Mouse (Mus musculus) lung, postnatal 36 days (tissue): ENCODE results near the gene 2310057M21Rik.

Experiments
- DNase-seq: peaks from one replicate; pipeline ENCODE4 v3.0.0; 2022; ENCODE audit warnings: mixed read lengths

2310057M21Rik gene

GRCm38 (mm10) chr7:131318340-131318739, 44.2 kb downstream of the 2310057M21Rik start:
- DNase-seq, result no peak

GRCm38 (mm10) chr7:131317587-131317986, 45.0 kb downstream of the 2310057M21Rik start:
- no peak for DNase-seq

GRCm38 (mm10) chr7:131314493-131314892, 48.1 kb downstream of the 2310057M21Rik start:
- no peak for DNase-seq

- DNase-seq, result peak; percentile 10
Measured at GRCm38 (mm10) chr7:131306733-131307132, 55.8 kb downstream of the 2310057M21Rik start.

GRCm38 (mm10) chr7:131303340-131303739, 59.2 kb downstream of the 2310057M21Rik start:
- DNase-seq, result peak; percentile 53

- DNase-seq, result peak; percentile 27
Measured at GRCm38 (mm10) chr7:131297151-131297550, 65.4 kb downstream of the 2310057M21Rik start.
